Mouse (Mus musculus) MEL (cell line): Measurements from ENCODE around the gene Cdca5. TPM values are rescaled to one million over a fixed set of nuclear protein-coding genes. Genes with fewer than 3 reads are reported as not detected.

Experiments
- DNase-seq: peaks from one replicate; pipeline ENCODE4 v3.0.0; 2011; ENCODE audit warnings: low read depth, low spot score
- H3K27ac ChIP-seq: 2 replicates; pipeline ENCODE4 v1.5.1; 2012; ENCODE audit warnings: low read depth, mild to moderate bottlenecking, control low read depth, low read length, moderate library complexity; ENCODE audit not compliant: control insufficient read depth
- H3K27me3 ChIP-seq, 2 experiments: fragments of 150-350 bp in 1 of 2; sonication (generic) in 1 of 2; 2 replicates each; pipeline ENCODE4 v1.6.1; 2012; ENCODE audit warnings: low read length in 2 of 2, mild to moderate bottlenecking in 2 of 2, improper control_type of control experiment in 1 of 2, moderate library complexity in 1 of 2; ENCODE audit not compliant: insufficient read depth in 2 of 2, control insufficient read depth in 1 of 2
- H3K36me3 ChIP-seq, 2 experiments: 2 replicates each; pipeline ENCODE4 v1.6.1; 2012 to 2014; ENCODE audit warnings: low read length in 2 of 2, improper control_type of control experiment in 1 of 2, inconsistent platforms in 1 of 2, mild to moderate bottlenecking in 1 of 2; ENCODE audit not compliant: insufficient read depth in 2 of 2, control insufficient read depth in 1 of 2
- H3K4me1 ChIP-seq, 2 experiments: fragments of 150-350 bp in 1 of 2; sonication (generic) in 1 of 2; 2 replicates each; pipeline ENCODE4 v1.6.1; 2012; ENCODE audit warnings: low read length in 2 of 2, improper control_type of control experiment in 1 of 2, mild to moderate bottlenecking in 1 of 2; ENCODE audit not compliant: insufficient read depth in 2 of 2, control insufficient read depth in 1 of 2
- H3K4me3 ChIP-seq, 2 experiments: fragments of 150-350 bp in 1 of 2; sonication (generic) in 1 of 2; 2 replicates each; pipeline ENCODE4 v1.5.1; 2012; ENCODE audit warnings: low read depth in 2 of 2, low read length in 2 of 2, mild to moderate bottlenecking in 2 of 2, moderate library complexity in 2 of 2, control low read depth in 1 of 2, improper control_type of control experiment in 1 of 2; ENCODE audit not compliant: control insufficient read depth in 1 of 2, insufficient read depth in 1 of 2
- H3K79me2 ChIP-seq: 2 replicates; pipeline ENCODE4 v1.6.1; 2012; ENCODE audit warnings: mild to moderate bottlenecking, low read length, moderate library complexity; ENCODE audit not compliant: control insufficient read depth, poor library complexity, insufficient read depth
- H3K9ac ChIP-seq: 2 replicates; pipeline ENCODE4 v1.6.1; 2012; ENCODE audit warnings: low read depth, mild to moderate bottlenecking, control low read depth, low read length, moderate library complexity; ENCODE audit not compliant: control insufficient read depth, poor library complexity, severe bottlenecking
- H3K9me3 ChIP-seq: fragments of 150-350 bp; sonication (generic); replicated peaks from 2 replicates; pipeline ENCODE4 v1.6.1; 2012; ENCODE audit warnings: mild to moderate bottlenecking, low read length, improper control_type of control experiment, moderate library complexity; ENCODE audit not compliant: insufficient read depth
- BHLHE40 ChIP-seq: IDR thresholded peaks from 2 replicates; pipeline ENCODE4 v1.6.1; 2012; ENCODE audit warnings: low read depth, mild to moderate bottlenecking, inconsistent platforms, low read length, improper control_type of control experiment, borderline replicate concordance
- CHD1 ChIP-seq: IDR thresholded peaks from 2 replicates; pipeline ENCODE4 v1.6.1; 2012; ENCODE audit warnings: low read depth, mild to moderate bottlenecking, inconsistent platforms, low read length, improper control_type of control experiment
- CHD2 ChIP-seq: IDR thresholded peaks from 2 replicates; pipeline ENCODE4 v1.6.1; 2011; ENCODE audit warnings: low read length, improper control_type of control experiment
- CTCF ChIP-seq, 3 experiments: IDR thresholded peaks in 2 of 3; conservative IDR thresholded peaks in 1 of 3; 2 replicates each; pipeline ENCODE4 v1.5.1; 2011 to 2012; ENCODE audit warnings: low read length in 3 of 3, low read depth in 2 of 3, mild to moderate bottlenecking in 2 of 3, improper control_type of control experiment in 1 of 3, inconsistent platforms in 1 of 3, mixed read lengths in 1 of 3, moderate library complexity in 1 of 3; ENCODE audit not compliant: control insufficient read depth in 1 of 3, insufficient read depth in 1 of 3, poor library complexity in 1 of 3, severe bottlenecking in 1 of 3
- E2F4 ChIP-seq: IDR thresholded peaks from 2 replicates; pipeline ENCODE4 v1.6.1; 2011; ENCODE audit warnings: low read depth, low read length, improper control_type of control experiment, borderline replicate concordance
- ELF1 ChIP-seq: IDR thresholded peaks from 2 replicates; pipeline ENCODE4 v1.6.1; 2014; ENCODE audit warnings: low read depth, mild to moderate bottlenecking, inconsistent platforms, low read length, improper control_type of control experiment, moderate library complexity
- EP300 ChIP-seq, 2 experiments: IDR thresholded peaks; 2 replicates each; pipeline ENCODE4 v1.6.1; 2011; ENCODE audit warnings: improper control_type of control experiment in 2 of 2, low read length in 2 of 2, low read depth in 1 of 2, mild to moderate bottlenecking in 1 of 2
- ETS1 ChIP-seq: IDR thresholded peaks from 2 replicates; pipeline ENCODE4 v1.6.1; 2012; ENCODE audit warnings: low read depth, mild to moderate bottlenecking, inconsistent platforms, low read length, improper control_type of control experiment, moderate library complexity
- GABPA ChIP-seq: IDR thresholded peaks from 2 replicates; pipeline ENCODE4 v1.6.1; 2012; ENCODE audit warnings: low read depth, mild to moderate bottlenecking, inconsistent platforms, low read length, improper control_type of control experiment, moderate library complexity
- GATA1 ChIP-seq: IDR thresholded peaks from 2 replicates; pipeline ENCODE4 v1.6.1; 2011; ENCODE audit warnings: low read depth, low read length, improper control_type of control experiment
- HCFC1 ChIP-seq: IDR thresholded peaks from 2 replicates; pipeline ENCODE4 v1.6.1; 2012; ENCODE audit warnings: low read depth, mild to moderate bottlenecking, inconsistent platforms, low read length, improper control_type of control experiment, moderate library complexity
- JUND ChIP-seq: IDR thresholded peaks from 2 replicates; pipeline ENCODE4 v1.6.1; 2011; ENCODE audit warnings: low read depth, mild to moderate bottlenecking, improper control_type of control experiment, low read length
- KAT2A ChIP-seq: conservative IDR thresholded peaks from 2 replicates; pipeline ENCODE4 v1.6.1; 2012; ENCODE audit warnings: low read depth, low read length, improper control_type of control experiment, inconsistent platforms
- MAFK ChIP-seq: IDR thresholded peaks from 2 replicates; pipeline ENCODE4 v1.6.1; 2011; ENCODE audit warnings: low read depth, mild to moderate bottlenecking, low read length, improper control_type of control experiment, borderline replicate concordance
- MAX ChIP-seq: IDR thresholded peaks from 2 replicates; pipeline ENCODE4 v1.6.1; 2011; ENCODE audit warnings: low read length, improper control_type of control experiment
- MEF2A ChIP-seq: IDR thresholded peaks from 2 replicates; pipeline ENCODE4 v1.6.1; 2014; ENCODE audit warnings: low read depth, mild to moderate bottlenecking, inconsistent platforms, low read length, improper control_type of control experiment; ENCODE audit not compliant: poor library complexity, insufficient replicate concordance, severe bottlenecking; ENCODE audit errors: extremely low read depth
- MXI1 ChIP-seq: IDR thresholded peaks from 2 replicates; pipeline ENCODE4 v1.6.1; 2011; ENCODE audit warnings: mild to moderate bottlenecking, low read depth, low read length, improper control_type of control experiment
- MYB ChIP-seq: IDR thresholded peaks from 2 replicates; pipeline ENCODE4 v1.6.1; 2011; ENCODE audit warnings: mild to moderate bottlenecking, low read depth, low read length, improper control_type of control experiment
- MYC ChIP-seq: IDR thresholded peaks from 2 replicates; pipeline ENCODE4 v1.6.1; 2011; ENCODE audit warnings: low read depth, mild to moderate bottlenecking, low read length, improper control_type of control experiment, moderate library complexity
- NELFE ChIP-seq: IDR thresholded peaks from 2 replicates; pipeline ENCODE4 v1.6.1; 2011; ENCODE audit warnings: low read depth, low read length, improper control_type of control experiment
- POLR2A ChIP-seq, 2 experiments: IDR thresholded peaks; 2 replicates each; pipeline ENCODE4 v1.6.1; 2011 to 2012; ENCODE audit warnings: low read length in 2 of 2, mild to moderate bottlenecking in 2 of 2, control low read depth in 1 of 2, improper control_type of control experiment in 1 of 2, low read depth in 1 of 2, moderate library complexity in 1 of 2; ENCODE audit not compliant: control insufficient read depth in 1 of 2, insufficient read depth in 1 of 2, poor library complexity in 1 of 2
- POLR2AphosphoS2 ChIP-seq: IDR thresholded peaks from 2 replicates; pipeline ENCODE4 v1.6.1; 2011; ENCODE audit warnings: low read length, improper control_type of control experiment
- POLR2AphosphoS5 ChIP-seq: IDR thresholded peaks from 2 replicates; pipeline ENCODE4 v1.6.1; 2012; ENCODE audit warnings: low read depth, borderline replicate concordance, mild to moderate bottlenecking, inconsistent platforms, low read length, moderate library complexity, mixed read lengths
- RCOR1 ChIP-seq: IDR thresholded peaks from 2 replicates; pipeline ENCODE4 v1.6.1; 2012; ENCODE audit warnings: low read depth, mild to moderate bottlenecking, inconsistent platforms, low read length, improper control_type of control experiment
- SIN3A ChIP-seq: IDR thresholded peaks from 2 replicates; pipeline ENCODE4 v1.6.1; 2012; ENCODE audit warnings: low read length, improper control_type of control experiment, inconsistent platforms
- SMC3 ChIP-seq: IDR thresholded peaks from 2 replicates; pipeline ENCODE4 v1.6.1; 2011; ENCODE audit warnings: low read depth, low read length, improper control_type of control experiment
- TAL1 ChIP-seq: IDR thresholded peaks from 2 replicates; pipeline ENCODE4 v1.6.1; 2012; ENCODE audit warnings: mild to moderate bottlenecking, inconsistent platforms, low read length, moderate library complexity, mixed read lengths
- TBP ChIP-seq: IDR thresholded peaks from 2 replicates; pipeline ENCODE4 v1.8.0; 2011; ENCODE audit warnings: low read depth, low read length, improper control_type of control experiment
- TCF12 ChIP-seq: IDR thresholded peaks from 2 replicates; pipeline ENCODE4 v1.6.1; 2014; ENCODE audit warnings: low read depth, mild to moderate bottlenecking, inconsistent platforms, low read length, improper control_type of control experiment, moderate library complexity
- USF1 ChIP-seq: IDR thresholded peaks from 2 replicates; pipeline ENCODE4 v1.6.1; 2014; ENCODE audit warnings: low read depth, mild to moderate bottlenecking, inconsistent platforms, low read length, improper control_type of control experiment, moderate library complexity
- USF2 ChIP-seq, 2 experiments: IDR thresholded peaks; 2 replicates each; pipeline ENCODE4 v1.6.1; 2011 to 2012; ENCODE audit warnings: improper control_type of control experiment in 2 of 2, low read length in 2 of 2, borderline replicate concordance in 1 of 2, inconsistent platforms in 1 of 2, low read depth in 1 of 2, mild to moderate bottlenecking in 1 of 2; ENCODE audit not compliant: insufficient read depth in 1 of 2
- ZKSCAN1 ChIP-seq: IDR thresholded peaks from 2 replicates; pipeline ENCODE4 v1.6.1; 2012; ENCODE audit warnings: low read depth, mild to moderate bottlenecking, inconsistent platforms, low read length, improper control_type of control experiment, moderate library complexity
- ZMIZ1 ChIP-seq: IDR thresholded peaks from 2 replicates; pipeline ENCODE4 v1.6.1; 2012; ENCODE audit warnings: low read depth, mild to moderate bottlenecking, inconsistent platforms, low read length, improper control_type of control experiment, moderate library complexity
- ZNF384 ChIP-seq: IDR thresholded peaks from 2 replicates; pipeline ENCODE4 v1.6.1; 2012; ENCODE audit warnings: low read depth, mild to moderate bottlenecking, inconsistent platforms, low read length, improper control_type of control experiment
- polyA plus RNA-seq, 2 experiments: library from polyadenylated mRNA; stranded (reverse) in 1 of 2; unstranded in 1 of 2; fragments of >175 nt in 1 of 2; fragments of >200 nt in 1 of 2; gene quantifications; 2 replicates each; pipeline versions ENCODE4 v1.2.1 to v1.2.4; 2012; ENCODE audit warnings: low replicate concordance in 2 of 2, low read depth in 1 of 2; ENCODE audit not compliant: insufficient read length in 2 of 2, insufficient read depth in 1 of 2, missing spikeins in 1 of 2
- total RNA-seq: library from RNA; depleted of rRNA; stranded (reverse); fragments of 300-350 nt; gene quantifications from 2 replicates; pipeline ENCODE4 v1.2.3, GENCODE M21; 2012

Cdca5 gene
- total and polyA plus RNA-seq, 3 experiments, result 48.5 to 56.5 TPM; not detected in 1

DNA sequence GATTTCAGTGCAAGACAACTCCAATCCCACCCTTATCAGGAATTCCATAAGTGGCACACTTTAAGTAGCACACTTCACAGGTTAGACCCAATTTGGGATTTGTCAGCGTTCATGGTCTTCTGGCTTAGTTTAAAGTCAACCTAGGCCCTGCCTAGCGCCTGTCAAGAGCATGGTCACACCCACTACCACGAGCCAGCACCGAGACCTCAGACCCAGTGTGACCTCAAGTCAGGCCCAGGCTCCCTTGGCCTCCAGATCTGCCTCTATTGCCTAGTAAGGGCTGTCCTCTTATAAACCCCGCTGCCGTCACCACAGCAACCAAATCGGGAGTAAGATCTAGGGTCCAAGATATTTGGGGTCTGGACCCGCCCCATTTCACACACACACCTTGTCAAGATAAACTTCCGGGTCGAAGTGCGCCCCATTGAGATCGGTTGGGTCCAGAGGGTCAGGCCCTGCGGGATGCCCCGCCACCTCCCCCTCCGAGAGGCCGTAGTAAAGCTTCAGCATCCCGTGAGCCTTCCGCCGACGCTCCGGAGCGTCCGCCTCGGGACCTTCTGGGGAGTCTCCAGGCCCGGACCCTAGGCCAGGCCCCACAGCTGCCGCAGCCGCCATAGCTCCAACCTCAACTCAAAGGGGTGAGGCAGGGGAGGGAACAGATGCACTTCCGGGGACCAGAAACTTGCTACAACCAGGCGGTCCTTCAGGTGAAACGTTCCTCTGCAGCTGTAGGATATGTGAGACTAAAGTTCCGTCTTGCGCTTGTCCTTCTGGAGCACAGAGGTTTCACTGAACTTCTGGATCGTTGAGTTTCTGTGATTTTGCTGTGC lies 8.0 kb upstream of the Cdca5 start, which contains the start of gene Vps51:
TSS of gene Vps51 (minus strand) at position 668 of the 830 bp plus-strand sequence.
- peak; percentile 97 for DNase-seq
- Histone ChIP-seq H3K4me1 (peaks cover 0 to 7% of the 10 kb centered on the region in 2 experiments; a peak in 2 of 4 replicates), H3K9me3 (no peaks in the 10 kb centered on the region), H3K27me3 (no peaks in the 10 kb centered on the region), H3K36me3 (peaks cover 0 to 4% of the 10 kb centered on the region in 2 experiments; a peak in 1 of 4 replicates), H3K27ac (peak within 1 kb of the TSS; percentile 72), H3K79me2 (peaks cover 12% of the 10 kb centered on the region), H3K9ac (peak within 1 kb of the TSS; percentile 88), H3K4me3 (peak within 1 kb of the TSS; percentile 79 to 89)
- TF ChIP-seq SIN3A (peak; percentile 96), SMC3 (no peak; the same call in 1 of the 2 replicates), E2F4 (peak; percentile 67; the same call in 1 of the 2 replicates), POLR2AphosphoS2 (peak; percentile 70; the same call in 1 of the 2 replicates), ETS1 (peak; percentile 68), ZKSCAN1 (no peak), ELF1 (peak; percentile 89), CTCF (IDR thresholded peaks at IDR 0.05 in 2 of 3, conservative IDR thresholded peaks at IDR 0.05 in 1 of 3; ENCODE audit: control insufficient read depth in 1 of 3, insufficient read depth in 1 of 3, low read depth in 2 of 3, low read length in 3 of 3, poor library complexity in 1 of 3, severe bottlenecking in 1 of 3) (no peak; a peak in 1 of 6 replicates), MAX (peak; percentile 67; the same call in 1 of the 2 replicates), JUND (peak; percentile 12; the same call in 1 of the 2 replicates), POLR2AphosphoS5 (no peak), NELFE (peak; percentile 73), TCF12 (peak; percentile 78), MXI1 (peak; percentile 94), GABPA (no peak), CHD2 (peak; percentile 50; the same call in 1 of the 2 replicates), BHLHE40 (no peak), EP300 (IDR thresholded peaks at IDR 0.05; ENCODE audit: low read depth in 1 of 2, low read length in 2 of 2) (peak in 1 of 2 experiments; percentile 41; a peak in 1 of 4 replicates), TAL1 (no peak), POLR2A (IDR thresholded peaks at IDR 0.05; ENCODE audit: control insufficient read depth in 1 of 2, insufficient read depth in 1 of 2, low read depth in 1 of 2, low read length in 2 of 2, poor library complexity in 1 of 2) (peak; percentile 62 to 76; a peak in 3 of 4 replicates), RCOR1 (peak; percentile 52; the same call in 1 of the 2 replicates), ZMIZ1 (peak; percentile 23; the same call in 1 of the 2 replicates), HCFC1 (peak; percentile 93), MYB (no peak), USF2 (IDR thresholded peaks at IDR 0.05; ENCODE audit: borderline replicate concordance in 1 of 2, insufficient read depth in 1 of 2, low read depth in 1 of 2, low read length in 2 of 2) (no peak), GATA1 (peak; percentile 17; the same call in 1 of the 2 replicates), TBP (peak; percentile 89), CHD1 (no peak), MEF2A (0 out of 2 replicates have a peak, but pooled peaks have one; percentile 36), USF1 (peak; percentile 33; the same call in 1 of the 2 replicates), MAFK (no peak), MYC (peak; percentile 81), ZNF384 (peak; percentile 60; the same call in 1 of the 2 replicates), KAT2A (peak; percentile 83)
